7 mouse cellular contexts compared by ENCODE assay signal in the genomic region with DNA sequence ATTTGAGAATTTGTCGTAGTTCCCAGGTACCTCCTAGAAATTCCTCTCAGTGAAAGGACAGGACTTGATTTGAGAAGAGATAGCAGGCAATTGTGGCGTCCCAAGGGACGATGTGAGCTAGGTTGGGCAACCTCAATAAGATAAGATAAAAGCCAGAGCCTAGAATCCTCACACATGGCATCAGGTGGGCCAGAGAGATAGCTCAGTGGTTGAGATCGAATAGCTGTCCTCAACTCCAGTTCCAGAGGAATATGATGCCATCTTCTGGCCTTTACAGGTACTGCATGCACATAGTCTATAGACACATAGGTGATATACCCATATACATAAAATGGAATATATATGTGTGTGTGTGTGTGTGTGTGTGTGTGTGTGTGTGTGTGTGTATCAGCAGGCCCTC. TPM values are rescaled to one million over a fixed set of nuclear protein-coding genes. Genes with fewer than 3 reads are reported as not detected.
DNase-seq lines count a peak whose midpoint lies in the region; ATAC-seq and TF ChIP-seq lines count a peak whose summit lies in the region.

No protein-coding gene starts in this region.

- dilution Hi-C loops in CH12.LX (cut with MboI; ENCODE audit: extremely low pct_ligation_motif_present, extremely low pct_unique_long_range_greater_than_20kb, low sequenced_read_pairs), result no loop called here

- no peaks in the 10 kb centered on the region for H3K36me3 ChIP-seq in kidney, embryonic 14.5 days (ENCODE audit: control insufficient read depth, insufficient read depth, low read length)
- H3K36me3 ChIP-seq in CH12.LX (replicated peaks in 1 of 2; ENCODE audit: control insufficient read depth in 1 of 2, insufficient read depth in 1 of 2, low read length in 1 of 2), result no peaks in the 10 kb centered on the region

- in situ Hi-C loops in CH12.LX (cut with MboI; ENCODE audit: low pct_ligation_motif_present, low pct_unique_long_range_greater_than_20kb, low sequenced_read_pairs), result no loop called here

- 62% methylated on average over 4 of the region's 4 CpGs for WGBS in kidney, embryonic 14.5 days

- no peak for ATAC-seq in kidney, embryonic 14.5 days (ENCODE audit: low FRiP score, low TSS enrichment)
- peak; percentile 73 for ATAC-seq in erythroblast, adult 5-6 weeks (replicated peaks; ENCODE audit: low FRiP score, poor library complexity, severe bottlenecking)
- ATAC-seq in monocyte, adult 5-6 weeks (replicated peaks; ENCODE audit: insufficient number of reproducible peaks, low FRiP score, low TSS enrichment, poor library complexity, severe bottlenecking), result peak; percentile 58; the same call in 1 of the 2 replicates

- TF ChIP-seq RAD21 in CH12.LX (IDR thresholded peaks at IDR 0.05; ENCODE audit: low read depth, low read length), result peak; percentile 89

- no peak overlapping the region for H3K9ac ChIP-seq in kidney, embryonic 14.5 days (ENCODE audit: low read depth, low read length)
- no peak overlapping the region for H3K9ac ChIP-seq in CH12.LX (ENCODE audit: insufficient read depth, low read depth)

- TF ChIP-seq POLR2A in CH12.LX (IDR thresholded peaks at IDR 0.05; ENCODE audit: low read depth, low read length), result no peak

- no peak overlapping the region for H3K4me2 ChIP-seq in kidney, embryonic 14.5 days (replicated peaks; ENCODE audit: low read depth, low read length)
- no peak overlapping the region for H3K4me2 ChIP-seq in CH12.LX (ENCODE audit: insufficient read depth, low read depth, poor library complexity, severe bottlenecking)

- no peaks in the 10 kb centered on the region for H3K27me3 ChIP-seq in kidney, embryonic 14.5 days (ENCODE audit: control insufficient read depth, insufficient read depth, low read length)
- no peaks in the 10 kb centered on the region for H3K27me3 ChIP-seq in CH12.LX (replicated peaks)

- no peaks in the 10 kb centered on the region for H3K4me1 ChIP-seq in kidney, embryonic 14.5 days (ENCODE audit: control insufficient read depth, insufficient read depth, low read length)
- peaks cover 14% of the 10 kb centered on the region in 2 experiments for H3K4me1 ChIP-seq in CH12.LX (ENCODE audit: control insufficient read depth in 1 of 2, insufficient read depth in 2 of 2)

- DNase-seq in kidney, postnatal 10 days, result peak; percentile 62
- DNase-seq in CH12.LX (ENCODE audit: extremely low read depth) (peak; percentile 74), MN1 (ENCODE audit: low spot score) (peak; percentile 9)
- DNase-seq in urinary bladder, postnatal 25 days (ENCODE audit: low spot score), result no peak

- H3K27ac ChIP-seq in kidney, embryonic 14.5 days (ENCODE audit: low read depth, low read length), result no peak overlapping the region
- no peak overlapping the region for H3K27ac ChIP-seq in CH12.LX (ENCODE audit: insufficient read depth, low read depth)

- H3K79me2 ChIP-seq in CH12.LX (replicated peaks; ENCODE audit: control insufficient read depth, extremely low read depth, insufficient read depth, poor library complexity, severe bottlenecking), result no peaks in the 10 kb centered on the region

- H3K9me3 ChIP-seq in kidney, embryonic 14.5 days (ENCODE audit: control insufficient read depth, low read length), result no peaks in the 10 kb centered on the region
- peaks cover 3% of the 10 kb centered on the region for H3K9me3 ChIP-seq in CH12.LX (replicated peaks; ENCODE audit: low read length)

- no peak for TF ChIP-seq EP300 in CH12.LX (IDR thresholded peaks at IDR 0.05; ENCODE audit: low read length)

- H3K4me3 ChIP-seq in kidney, embryonic 14.5 days (ENCODE audit: low read length), result no peak overlapping the region
- no peak overlapping the region for H3K4me3 ChIP-seq in CH12.LX (replicated peaks in 1 of 3; ENCODE audit: low read depth in 2 of 3, low read length in 2 of 3, poor library complexity in 1 of 3)

- TF ChIP-seq CTCF in CH12.LX (conservative IDR thresholded peaks at IDR 0.05 in 1 of 2, IDR thresholded peaks at IDR 0.05 in 1 of 2; ENCODE audit: low read depth in 2 of 2, low read length in 2 of 2), result peak; percentile 89 to 91

TF ChIP-seq in CH12.LX, 34 proteins besides CTCF, POLR2A, EP300 and RAD21:
- no peak for TF ChIP-seq POLR2AphosphoS2 (IDR thresholded peaks at IDR 0.05; ENCODE audit: low read depth, low read length)
- no peak for TF ChIP-seq ZNF384 (IDR thresholded peaks at IDR 0.05; ENCODE audit: low read depth, low read length)
- TF ChIP-seq SIN3A (IDR thresholded peaks at IDR 0.05; ENCODE audit: low read length), result no peak
- TF ChIP-seq MAX (IDR thresholded peaks at IDR 0.05; ENCODE audit: low read length), result 0 out of 2 replicates have a peak, but pooled peaks have one; percentile 31
- no peak for TF ChIP-seq USF2 (conservative IDR thresholded peaks at IDR 0.05; ENCODE audit: low read depth, low read length)
- no peak for TF ChIP-seq JUN (IDR thresholded peaks at IDR 0.05; ENCODE audit: insufficient read depth, low read depth, low read length)
- no peak for TF ChIP-seq TCF12 (IDR thresholded peaks at IDR 0.05; ENCODE audit: low read depth, low read length)
- TF ChIP-seq KAT2A (IDR thresholded peaks at IDR 0.05; ENCODE audit: insufficient replicate concordance, low read length), result no peak
- TF ChIP-seq CHD1 (IDR thresholded peaks at IDR 0.05; ENCODE audit: low read depth, low read length), result no peak
- TF ChIP-seq MAFK (IDR thresholded peaks at IDR 0.05; ENCODE audit: insufficient replicate concordance, low read length), result no peak
- peak; percentile 74 for TF ChIP-seq SMC3 (IDR thresholded peaks at IDR 0.05; ENCODE audit: low read depth, low read length)
- no peak for TF ChIP-seq E2F4 (IDR thresholded peaks at IDR 0.05; ENCODE audit: insufficient replicate concordance, low read depth, low read length)
- peak; percentile 24; the same call in 1 of the 2 replicates for TF ChIP-seq ZC3H11A (IDR thresholded peaks at IDR 0.05; ENCODE audit: low read depth, low read length)
- TF ChIP-seq NRF1 (IDR thresholded peaks at IDR 0.05; ENCODE audit: low read depth, low read length), result no peak
- TF ChIP-seq HCFC1 (IDR thresholded peaks at IDR 0.05; ENCODE audit: low read depth, low read length), result no peak
- TF ChIP-seq ZMIZ1 (IDR thresholded peaks at IDR 0.05; ENCODE audit: low read depth, low read length), result no peak
- TF ChIP-seq PAX5 (IDR thresholded peaks at IDR 0.05; ENCODE audit: low read length), result no peak
- TF ChIP-seq MAZ (IDR thresholded peaks at IDR 0.05; ENCODE audit: low read depth, low read length), result no peak
- no peak for TF ChIP-seq UBTF (IDR thresholded peaks at IDR 0.05; ENCODE audit: low read depth, low read length)
- TF ChIP-seq CHD2 (IDR thresholded peaks at IDR 0.05; ENCODE audit: low read length), result no peak
- TF ChIP-seq RCOR1 (conservative IDR thresholded peaks at IDR 0.05; ENCODE audit: low read depth, low read length), result no peak
- TF ChIP-seq MYC (IDR thresholded peaks at IDR 0.05; ENCODE audit: low read depth, low read length), result peak; percentile 55; the same call in 1 of the 2 replicates
- TF ChIP-seq TBP (conservative IDR thresholded peaks at IDR 0.05; ENCODE audit: low read depth, low read length), result no peak
- TF ChIP-seq ZKSCAN1 (IDR thresholded peaks at IDR 0.05; ENCODE audit: borderline replicate concordance, low read depth, low read length), result no peak
- peak; percentile 43; the same call in 1 of the 2 replicates for TF ChIP-seq MXI1 (IDR thresholded peaks at IDR 0.05; ENCODE audit: low read depth, low read length)
- TF ChIP-seq ETS1 (conservative IDR thresholded peaks at IDR 0.05; ENCODE audit: low read depth, low read length), result no peak
- TF ChIP-seq USF1 (IDR thresholded peaks at IDR 0.05; ENCODE audit: low read depth, low read length), result no peak
- TF ChIP-seq GABPA (IDR thresholded peaks at IDR 0.05; ENCODE audit: insufficient replicate concordance, low read depth, low read length), result no peak
- TF ChIP-seq IRF4 (IDR thresholded peaks at IDR 0.05; ENCODE audit: low read depth, low read length), result no peak
- no peak for TF ChIP-seq MEF2A (IDR thresholded peaks at IDR 0.05; ENCODE audit: borderline replicate concordance, low read depth, low read length)
- no peak for TF ChIP-seq BHLHE40 (IDR thresholded peaks at IDR 0.05; ENCODE audit: low read depth, low read length)
- TF ChIP-seq NELFE (IDR thresholded peaks at IDR 0.05; ENCODE audit: low read depth, low read length), result peak; percentile 29; the same call in 1 of the 2 replicates
- no peak for TF ChIP-seq JUND (conservative IDR thresholded peaks at IDR 0.05; ENCODE audit: low read depth, low read length)
- TF ChIP-seq ELF1 (IDR thresholded peaks at IDR 0.05; ENCODE audit: low read depth, low read length), result no peak
TF ChIP-seq in CH12.LX: peak in this region for 6.

RNA-seq across cellular contexts. Expression of gene Clic6, which starts 2.0 kb away (rescaled TPM):
- polyA plus RNA-seq in kidney, embryonic 14.5 days (2014; fragmentation: Nextera tagmentation; extraction: Ambion mirVana), result 2.0 and 3.8 TPM in 2 replicates
- total RNA-seq in CH12.LX (2012; rRNA removed), result 0.80 and 1.2 TPM in 2 replicates
- 0.16 and 0.24 TPM in 2 replicates for total RNA-seq in CH12.LX (2014; rRNA removed)
- 0.08 TPM in 1 of 2 replicates, not detected in the other for polyA plus RNA-seq in CH12.LX (2012; ENCODE audit: insufficient read length, low read depth)
- total RNA-seq in erythroblast, adult 5-6 weeks (2015; ENCODE audit: low replicate concordance), result not detected in 2 replicates
- not detected in 2 replicates for total RNA-seq in erythroblast, adult 5-6 weeks (2017; ENCODE audit: low replicate concordance)
- total RNA-seq in monocyte, adult 5-6 weeks (2017), result not detected in 3 replicates

RNA-seq across cellular contexts. Expression of gene Rcan1, which starts 16.8 kb away (rescaled TPM):
- 14.7 and 23.0 TPM in 2 replicates for polyA plus RNA-seq in kidney, embryonic 14.5 days (2014; fragmentation: Nextera tagmentation; extraction: Ambion mirVana)
- total RNA-seq in CH12.LX (2012; rRNA removed), result 10.0 and 10.5 TPM in 2 replicates
- 15.3 and 15.5 TPM in 2 replicates for total RNA-seq in CH12.LX (2014; rRNA removed)
- 12.4 and 13.5 TPM in 2 replicates for polyA plus RNA-seq in CH12.LX (2012; ENCODE audit: insufficient read length, low read depth)
- total RNA-seq in erythroblast, adult 5-6 weeks (2015; ENCODE audit: low replicate concordance), result not detected in 2 replicates
- total RNA-seq in erythroblast, adult 5-6 weeks (2017; ENCODE audit: low replicate concordance), result 2.0 and 12.4 TPM in 2 replicates
- total RNA-seq in monocyte, adult 5-6 weeks (2017), result 16.3 to 27.2 TPM (median 16.8 TPM) in 3 replicates
